Mouse (Mus musculus): Measurements from ENCODE around the gene Hsd17b12.

Hsd17b12 gene

DNA sequence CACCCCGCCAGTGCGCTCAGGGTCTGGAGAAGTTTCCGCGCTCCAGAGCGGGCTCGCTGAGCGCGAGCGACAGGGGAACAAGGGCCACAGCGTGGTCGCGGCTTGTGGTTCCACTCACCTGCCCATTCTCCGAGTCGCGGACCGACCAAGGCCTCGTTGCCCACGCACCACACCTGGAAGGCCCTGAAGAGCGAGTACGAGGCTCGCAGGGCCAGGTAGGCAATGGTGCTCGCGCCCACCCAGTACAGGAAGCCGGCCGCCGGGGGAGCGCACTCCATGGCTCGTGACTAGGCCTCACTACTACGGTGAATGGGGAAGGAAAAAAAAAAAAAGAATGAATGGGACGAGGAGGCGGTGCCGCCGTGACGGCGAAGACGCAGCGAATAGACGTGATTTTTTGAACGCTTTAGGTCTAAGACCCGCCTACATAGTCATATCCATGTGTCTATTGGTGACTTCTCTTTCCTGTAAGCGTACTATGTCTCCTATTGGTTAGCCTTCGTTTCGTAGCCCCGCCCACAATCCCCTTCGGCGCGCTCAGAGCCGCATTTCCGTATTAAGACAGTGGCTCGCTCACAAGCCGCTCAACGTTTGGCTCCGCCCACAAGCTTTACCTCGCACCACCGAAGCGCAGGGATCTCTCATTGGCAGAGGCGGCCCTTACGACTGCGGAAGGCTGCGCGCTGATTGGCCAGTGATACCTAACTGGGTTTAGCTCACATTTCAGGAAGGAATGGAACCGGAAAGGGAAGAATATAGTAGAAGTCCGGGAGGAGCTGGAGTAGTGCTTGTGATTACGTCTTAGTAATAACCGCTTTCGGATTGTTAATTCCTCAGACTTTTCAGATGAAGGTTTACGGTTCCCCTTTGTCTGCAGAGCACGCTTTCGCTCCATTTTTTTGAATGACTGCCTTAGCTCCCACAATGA lies at the start of gene Hsd17b12:
Gene Hsd17b12, minus strand, starts transcription at position 373 of the 928 bp plus-strand sequence.
- peak; percentile 100 for DNase-seq (ENCODE audit: low read depth)

DNA sequence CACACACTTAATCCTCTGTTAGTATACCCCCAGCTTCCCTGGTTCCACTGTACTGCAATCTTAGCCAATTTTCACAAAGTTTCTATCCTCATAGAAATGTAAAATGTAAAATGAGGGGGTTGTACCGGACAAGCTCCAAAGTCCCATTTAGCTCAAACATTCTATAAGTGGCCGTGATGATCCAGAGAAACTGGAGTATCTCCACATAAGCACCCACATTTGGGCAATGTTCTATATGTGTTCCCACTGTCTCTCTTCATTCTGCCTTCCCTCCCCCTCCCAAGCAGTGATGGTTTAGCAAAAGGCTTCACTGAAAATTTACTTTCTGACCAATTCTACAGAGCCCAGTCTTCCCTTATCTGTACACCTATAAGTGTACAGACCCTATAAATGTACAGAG lies 27.1 kb upstream of the Hsd17b12 start:
- DNase-seq (ENCODE audit: low read depth), result no peak

DNA sequence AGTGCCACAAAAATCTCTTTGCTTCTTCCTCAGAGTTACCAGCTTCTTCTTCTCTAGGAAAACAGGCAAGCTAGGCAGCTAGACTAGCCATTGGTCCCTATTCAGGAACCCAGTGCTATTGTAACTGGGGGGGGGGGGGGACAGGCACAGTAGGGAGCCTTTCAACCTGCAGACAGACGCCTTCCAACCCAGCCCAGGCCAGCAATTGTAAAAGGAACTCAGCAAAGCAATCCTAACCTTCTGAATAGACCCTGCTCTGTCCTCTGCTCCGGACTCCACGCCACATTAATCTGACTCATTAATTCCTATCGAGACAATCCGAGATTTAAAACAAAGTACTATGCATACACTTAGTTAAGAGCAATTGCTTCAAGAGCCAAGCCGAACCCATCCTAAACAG lies 26.4 kb upstream of the Hsd17b12 start:
- DNase-seq (ENCODE audit: low read depth), result no peak

DNA sequence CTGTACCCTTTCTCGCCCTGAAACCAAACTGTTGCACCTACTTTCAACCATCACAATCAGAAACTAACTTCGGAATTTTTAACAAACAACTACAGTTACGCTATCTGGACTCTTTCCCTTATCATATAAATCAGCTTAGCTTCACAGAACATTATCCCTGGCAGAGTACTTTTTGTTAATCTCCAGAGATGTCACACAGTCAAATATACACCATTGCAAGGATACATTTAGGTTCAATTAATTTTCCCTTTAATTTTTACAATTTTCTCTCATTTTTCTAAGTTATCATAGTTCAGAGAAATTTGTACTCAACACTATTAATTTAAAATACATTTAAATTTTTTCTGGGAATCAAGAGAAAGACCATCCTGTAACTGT lies 21.3 kb upstream of the Hsd17b12 start:
- DNase-seq (ENCODE audit: low read depth), result no peak

DNA sequence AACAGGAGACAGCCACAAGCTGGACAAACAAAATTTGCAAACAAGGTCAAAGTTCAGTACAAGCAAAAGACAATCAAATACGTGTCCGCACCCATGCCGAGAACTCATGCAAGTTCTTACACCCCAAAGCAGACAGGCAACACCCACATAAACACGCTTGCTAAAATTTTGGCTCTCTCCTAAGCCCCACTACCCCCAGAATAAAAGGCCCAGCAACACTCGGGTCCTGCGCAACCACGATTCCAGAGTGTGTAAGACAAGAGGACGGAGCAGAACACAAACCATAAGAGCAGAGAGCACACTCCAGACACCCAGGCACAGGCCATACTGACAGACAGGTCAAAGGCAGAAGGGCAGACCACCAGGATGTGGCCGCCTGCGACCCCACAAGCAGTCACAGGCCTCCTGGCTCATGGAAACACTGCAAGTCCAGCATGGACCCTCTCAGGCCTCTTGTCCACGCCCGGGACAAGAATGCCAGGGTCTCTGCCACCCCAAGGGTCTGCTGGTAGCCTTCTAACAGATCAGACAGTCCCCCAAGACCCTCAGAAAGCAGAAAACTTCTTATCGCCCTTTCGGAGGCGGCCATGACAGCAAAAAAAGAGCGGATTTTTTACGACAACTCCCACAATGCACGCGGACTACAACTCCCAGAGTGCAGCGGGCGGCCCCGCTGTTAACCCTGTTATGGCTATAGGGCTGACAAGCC lies 20.7 kb upstream of the Hsd17b12 start:
- DNase-seq (ENCODE audit: low read depth), result peak; percentile 69

DNA sequence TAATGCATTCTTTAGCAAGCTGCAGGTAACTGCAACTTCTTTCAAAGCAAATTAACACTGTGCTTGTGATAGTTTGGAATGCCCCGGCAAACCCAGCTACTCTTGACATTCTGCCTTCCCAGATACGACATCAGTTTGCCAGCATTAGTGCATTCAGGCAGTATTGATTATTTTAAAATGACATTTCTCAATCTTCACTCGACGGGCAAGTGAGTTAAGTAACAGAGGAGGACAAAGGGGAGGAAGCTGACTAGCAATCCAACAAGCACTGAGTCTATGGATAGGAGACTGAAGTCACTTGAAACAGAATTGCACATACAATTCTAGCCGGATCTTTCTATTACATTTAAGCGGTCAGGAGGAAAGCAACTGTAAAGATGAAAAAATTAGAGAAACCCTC lies 19.5 kb upstream of the Hsd17b12 start:
- DNase-seq (ENCODE audit: low read depth), result no peak

DNA sequence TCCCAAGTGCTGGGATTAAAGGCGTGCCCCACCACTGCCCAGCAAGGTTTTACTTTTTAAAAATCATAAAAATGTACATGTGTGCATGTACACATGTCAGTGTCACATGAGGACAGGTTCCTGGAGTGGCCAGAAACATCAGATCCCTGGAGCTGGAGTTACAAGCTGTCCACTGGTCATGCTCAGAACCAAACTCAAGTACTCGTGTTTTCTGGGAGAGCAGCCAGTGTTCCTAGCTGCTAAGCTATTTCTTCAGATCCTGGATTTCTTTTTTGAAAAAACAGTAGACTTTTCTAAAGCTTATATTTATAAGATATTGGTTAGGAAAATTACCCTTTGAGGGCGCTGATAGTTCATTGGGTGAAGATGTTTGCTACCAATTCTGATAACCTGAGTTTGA lies 18.6 kb upstream of the Hsd17b12 start:
- no peak for DNase-seq (ENCODE audit: low read depth)

DNA sequence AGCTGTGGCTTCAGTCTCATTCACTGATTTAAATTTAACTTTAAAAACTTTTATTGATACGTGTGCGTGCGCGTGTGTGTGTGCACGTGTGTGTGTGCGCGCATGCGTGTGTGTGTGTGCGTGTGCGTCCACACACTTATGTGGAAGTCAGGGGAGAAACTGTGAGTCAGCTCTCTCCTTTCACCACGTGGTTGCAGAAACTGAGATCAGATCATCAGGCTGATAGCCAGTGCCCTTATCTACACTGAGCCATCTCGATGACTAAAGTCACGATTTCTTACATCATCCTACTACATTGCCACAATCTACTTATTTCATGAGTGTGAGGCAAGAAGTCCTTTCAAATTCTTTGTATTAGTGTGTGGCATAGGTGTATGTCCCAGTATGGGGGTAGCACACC lies 15.8 kb upstream of the Hsd17b12 start:
- no peak for DNase-seq (ENCODE audit: low read depth)

DNA sequence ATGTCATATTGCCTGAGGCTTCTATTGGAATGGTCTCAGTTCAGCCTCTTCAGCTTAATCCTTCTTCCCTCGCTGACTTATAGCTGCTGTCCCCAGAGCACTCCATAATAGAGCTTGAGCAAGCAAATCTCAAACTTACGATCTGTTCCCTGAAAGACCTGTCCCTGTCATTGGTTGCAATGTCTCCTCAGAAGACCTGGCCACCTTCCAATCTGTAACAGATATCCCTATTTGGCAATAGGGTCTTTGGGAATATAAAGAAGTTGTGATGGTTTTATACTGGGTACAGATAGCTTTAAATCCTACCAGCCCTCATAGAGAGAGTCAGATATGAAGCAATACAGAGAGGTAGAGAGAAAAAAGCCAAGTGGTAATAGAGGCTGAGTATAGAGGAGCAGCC lies 5.4 kb upstream of the Hsd17b12 start:
- no peak for DNase-seq (ENCODE audit: low read depth)

DNA sequence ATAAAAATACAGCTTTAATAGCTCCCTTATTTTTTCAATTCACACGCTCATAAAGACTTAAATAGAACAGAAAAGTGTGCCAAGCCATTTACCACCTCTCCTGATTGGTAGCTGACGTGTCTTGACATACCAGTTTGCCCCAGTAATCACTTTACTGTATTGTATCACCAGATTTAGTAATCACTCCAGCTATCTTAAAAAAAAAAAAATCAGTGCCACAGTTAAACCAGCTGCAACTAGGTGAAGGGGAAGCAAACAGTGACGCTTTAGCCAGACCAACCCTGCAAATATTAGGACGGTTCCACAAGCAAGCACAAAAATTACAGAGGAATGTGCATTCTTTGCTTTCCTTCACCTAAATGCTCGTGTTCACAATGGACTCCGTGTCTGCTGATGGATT lies 4.4 kb upstream of the Hsd17b12 start:
- no peak for DNase-seq (ENCODE audit: low read depth)

DNA sequence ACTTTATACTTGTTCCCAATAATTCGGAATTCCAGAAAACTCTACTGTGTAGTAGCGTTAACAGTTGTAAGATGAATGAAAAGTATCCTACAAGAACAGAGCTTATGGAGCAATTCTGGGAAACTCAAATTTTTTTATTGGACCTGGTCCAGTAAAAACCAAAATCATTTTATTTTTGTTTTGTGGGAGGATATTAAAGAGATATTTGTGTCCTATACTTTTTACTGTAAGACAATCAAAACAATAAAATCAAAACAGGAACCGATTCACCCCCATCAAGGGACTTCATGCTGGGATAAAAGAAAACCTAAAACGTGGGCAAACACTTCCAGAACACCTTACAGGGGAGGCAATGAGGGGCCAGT lies 738 bp upstream of the Hsd17b12 start:
- no peak for DNase-seq (ENCODE audit: low read depth)

DNA sequence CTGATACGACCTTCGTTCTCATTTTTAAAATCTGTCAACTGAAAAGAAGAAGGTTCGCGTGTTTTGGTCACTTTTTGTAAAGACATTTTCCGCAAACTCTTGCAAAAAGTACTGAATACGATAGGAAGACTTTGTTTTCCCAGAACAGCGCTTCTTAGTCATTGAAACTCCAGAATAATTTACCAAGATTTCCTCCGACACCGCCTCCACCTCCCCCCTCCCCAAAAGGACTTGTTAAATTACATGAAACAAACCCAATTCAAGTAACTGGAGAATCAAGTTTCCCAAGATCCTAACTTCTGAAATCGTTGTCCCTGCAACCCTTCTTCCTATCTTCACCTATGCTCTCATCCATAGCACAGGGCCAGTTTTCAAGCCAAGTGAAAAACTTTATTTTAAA lies 713 bp downstream of the Hsd17b12 start:
- no peak for DNase-seq (ENCODE audit: low read depth)

DNA sequence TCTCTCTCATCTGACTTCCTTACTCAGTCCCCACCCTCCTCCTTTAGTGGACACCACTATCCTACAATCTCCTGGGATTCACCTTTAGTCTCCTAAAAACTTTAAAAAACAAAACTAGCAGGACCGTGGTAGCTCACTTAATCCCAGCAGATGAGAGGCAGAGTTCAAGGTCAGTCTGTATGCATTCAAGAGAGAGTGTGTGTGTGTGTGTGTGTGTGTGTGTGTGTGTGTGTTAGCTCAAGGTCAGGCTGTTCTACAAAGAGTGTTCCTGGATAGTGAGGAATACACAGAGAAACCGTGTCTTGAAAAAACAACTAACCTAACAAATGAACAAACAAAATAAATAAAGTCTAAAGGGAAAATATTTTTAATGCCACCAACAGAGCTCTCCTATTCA lies 12.6 kb downstream of the Hsd17b12 start:
- no peak for DNase-seq (ENCODE audit: low read depth)

DNA sequence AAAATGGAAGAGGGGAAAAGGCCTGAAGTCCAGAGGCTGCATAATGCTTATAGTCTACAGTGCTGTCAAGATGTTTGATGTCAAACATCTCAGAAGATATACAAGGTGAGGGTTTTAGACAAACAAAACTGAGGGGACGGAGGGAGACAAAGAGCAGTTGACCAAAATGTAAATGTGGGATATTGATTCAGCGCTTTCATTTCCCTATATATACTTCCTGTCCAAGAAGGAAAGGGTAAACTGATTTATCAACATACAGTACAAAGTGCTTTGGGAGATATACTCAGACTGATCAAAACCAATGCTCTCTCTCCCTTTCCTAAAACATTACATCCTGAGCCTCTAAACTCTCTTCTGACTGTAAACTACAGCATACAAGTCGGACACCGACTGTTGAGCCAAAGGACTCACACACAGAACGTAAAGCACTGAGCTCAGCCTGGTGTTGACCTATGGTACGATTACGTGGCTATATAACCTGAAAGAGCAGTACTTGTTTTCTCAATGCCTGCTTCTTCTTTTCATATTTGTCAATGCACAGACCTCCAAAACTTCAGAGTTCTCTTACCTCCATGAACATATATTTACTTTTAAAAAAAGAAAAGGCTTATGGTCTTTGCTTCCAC lies 13.1 kb downstream of the Hsd17b12 start:
- no peak for DNase-seq (ENCODE audit: low read depth)

DNA sequence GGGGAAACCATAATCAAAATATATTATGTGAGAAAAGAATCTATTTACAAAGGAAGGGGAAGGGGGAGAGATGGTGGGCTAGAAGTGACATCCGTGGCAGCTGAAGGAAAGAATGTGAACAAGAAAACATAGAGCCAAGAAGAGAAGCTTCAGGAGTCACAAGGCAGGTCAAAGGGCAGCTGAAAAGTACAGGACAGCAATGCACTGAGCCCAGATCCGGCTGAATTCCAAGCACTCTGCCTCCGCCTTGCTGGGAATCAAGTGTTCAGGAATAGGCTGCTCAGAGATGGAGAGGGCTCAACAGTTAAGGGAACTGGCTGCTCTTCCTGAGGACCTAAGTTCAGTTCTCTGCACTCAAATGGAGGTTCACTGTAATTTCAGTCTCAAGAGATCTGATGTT lies 16.5 kb downstream of the Hsd17b12 start:
- no peak for DNase-seq (ENCODE audit: low read depth)

DNA sequence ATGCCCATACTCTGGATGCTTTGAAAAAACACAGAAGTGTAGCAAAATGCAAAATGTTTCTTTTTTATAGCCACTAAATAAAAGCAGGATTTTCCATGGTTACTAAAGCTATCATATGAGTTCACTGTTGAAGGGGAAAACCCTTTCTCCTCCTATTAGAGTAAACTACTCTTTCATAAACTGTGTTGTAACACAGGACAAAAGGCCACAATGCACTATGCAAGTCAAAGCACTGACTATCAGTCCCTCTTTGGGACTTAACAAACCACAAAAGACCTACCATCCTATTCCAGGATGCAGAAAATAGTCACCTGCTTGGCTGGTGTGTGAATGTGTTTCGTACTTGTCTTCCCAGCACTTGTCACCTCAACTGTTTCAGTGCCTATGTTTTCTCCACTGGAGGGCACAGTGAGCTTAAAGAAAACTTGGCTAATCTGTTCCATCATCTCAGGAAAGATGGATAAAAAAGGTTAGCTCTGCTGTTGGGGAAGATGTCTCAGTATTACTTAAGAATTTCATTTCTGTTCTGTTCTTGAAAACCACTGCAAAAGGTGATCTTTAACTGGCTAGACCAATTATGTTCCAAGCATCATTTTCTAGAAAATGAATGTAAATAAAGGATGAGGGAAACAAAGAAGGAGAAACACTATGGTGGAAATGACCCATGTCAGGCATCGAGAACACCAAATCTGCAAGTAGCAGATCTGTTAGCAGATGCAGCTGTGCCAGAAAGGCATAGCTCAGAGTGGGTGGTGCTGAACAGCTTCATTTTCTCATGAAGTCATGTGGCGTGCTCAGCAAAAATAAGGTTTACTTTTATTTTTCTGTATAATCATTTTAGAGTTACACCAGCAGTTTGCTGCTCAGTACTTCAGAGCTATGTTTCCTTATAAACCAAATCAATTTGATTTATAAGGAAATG lies 19.0 kb downstream of the Hsd17b12 start:
- no peak for DNase-seq (ENCODE audit: low read depth)

DNA sequence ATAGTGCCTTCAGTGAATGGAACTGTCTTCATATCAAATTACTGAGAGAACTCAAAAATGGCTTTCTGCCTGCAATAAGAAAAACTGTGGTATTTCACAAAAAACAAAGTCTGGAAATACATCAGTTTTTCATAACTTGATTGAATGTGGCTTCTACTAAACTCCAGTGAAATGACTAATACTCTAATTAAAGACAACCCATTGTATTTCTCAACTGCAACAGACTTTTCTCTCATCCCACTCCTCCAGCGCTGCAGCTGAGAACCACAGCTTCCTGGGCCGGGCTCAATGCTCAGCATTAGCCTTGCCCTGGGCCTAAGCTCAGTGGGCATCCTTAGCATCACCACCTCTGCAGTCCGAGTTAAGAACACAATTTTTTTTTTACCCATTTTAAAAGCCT lies 20.9 kb downstream of the Hsd17b12 start:
- DNase-seq (ENCODE audit: low read depth), result peak; percentile 48

DNA sequence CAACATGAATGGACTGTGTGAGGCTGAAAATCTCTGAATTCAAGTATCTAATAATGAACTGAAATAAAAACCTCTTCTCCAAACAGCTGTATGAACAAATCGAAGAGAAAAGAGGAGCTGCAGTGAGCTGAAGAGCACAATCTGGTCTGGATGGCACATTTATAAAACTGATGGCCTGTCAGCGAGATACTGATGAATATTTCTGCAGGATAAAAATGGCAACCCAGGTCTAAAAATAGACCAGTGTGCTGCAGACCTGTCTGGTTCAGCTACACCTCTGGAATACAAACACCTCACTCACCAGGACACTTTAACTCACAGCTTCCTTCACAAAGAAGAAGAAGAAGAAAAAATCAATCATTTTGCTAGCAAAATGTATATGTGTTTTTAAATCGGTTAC lies 29.3 kb downstream of the Hsd17b12 start:
- no peak for DNase-seq (ENCODE audit: low read depth)

DNA sequence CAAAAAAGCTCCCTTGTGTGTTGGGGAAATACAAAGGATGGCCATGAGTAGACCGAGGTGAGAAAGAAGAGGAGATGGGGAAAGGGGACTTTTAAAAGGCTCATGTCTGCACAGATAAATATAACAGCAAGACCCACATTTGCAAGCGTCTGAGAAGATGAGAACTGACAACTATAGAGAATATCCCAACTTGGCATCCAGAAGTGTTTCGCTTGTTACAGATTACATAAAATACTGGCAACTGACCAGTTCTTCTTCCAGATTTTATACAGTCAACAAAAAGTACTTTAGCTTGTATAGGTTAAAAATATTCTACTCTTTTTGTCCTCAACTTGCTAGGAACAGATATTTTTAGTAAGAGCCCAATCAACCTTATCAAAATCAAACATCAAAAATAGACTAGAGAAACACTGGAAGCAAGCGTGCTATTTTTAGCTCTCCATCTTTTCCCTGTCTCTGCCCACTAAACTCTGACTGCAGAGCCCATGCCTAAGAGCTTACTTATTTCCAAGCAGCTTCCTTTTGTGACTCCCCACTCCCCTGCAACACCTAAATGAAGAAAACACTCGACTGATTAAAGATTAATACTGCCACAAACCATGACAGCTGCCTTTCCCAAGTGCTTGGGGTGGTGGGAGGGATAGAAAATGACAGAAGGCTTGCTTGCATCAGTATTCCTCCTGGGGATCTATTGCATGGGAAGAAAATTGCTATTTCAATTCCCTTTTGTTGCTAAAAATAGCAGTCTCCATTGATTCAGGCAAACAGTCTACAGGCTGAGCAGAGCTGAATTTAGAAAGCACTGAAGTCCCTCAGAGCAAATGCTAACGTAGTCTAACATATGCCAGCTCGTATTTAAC lies 35.4 kb downstream of the Hsd17b12 start:
- DNase-seq (ENCODE audit: low read depth), result no peak

DNA sequence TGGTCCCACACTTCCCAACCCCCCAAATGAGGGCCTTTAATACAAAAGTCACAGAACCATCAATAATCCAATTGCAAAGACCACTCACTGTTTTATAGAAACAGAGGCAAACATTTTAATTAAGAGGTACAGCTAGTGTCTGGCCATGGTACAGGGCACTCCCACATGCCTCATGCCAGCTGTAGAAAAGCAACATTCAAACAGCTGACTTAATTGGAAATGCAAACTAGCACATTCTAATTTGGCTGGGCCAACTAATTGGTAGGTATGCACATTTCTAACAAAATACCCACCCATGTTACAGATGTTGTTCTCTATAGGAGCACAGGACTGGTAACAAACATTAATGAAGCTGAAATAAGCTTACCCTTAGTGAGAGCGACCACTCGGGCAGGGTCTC lies 54.0 kb downstream of the Hsd17b12 start:
- no peak for DNase-seq (ENCODE audit: low read depth)

DNA sequence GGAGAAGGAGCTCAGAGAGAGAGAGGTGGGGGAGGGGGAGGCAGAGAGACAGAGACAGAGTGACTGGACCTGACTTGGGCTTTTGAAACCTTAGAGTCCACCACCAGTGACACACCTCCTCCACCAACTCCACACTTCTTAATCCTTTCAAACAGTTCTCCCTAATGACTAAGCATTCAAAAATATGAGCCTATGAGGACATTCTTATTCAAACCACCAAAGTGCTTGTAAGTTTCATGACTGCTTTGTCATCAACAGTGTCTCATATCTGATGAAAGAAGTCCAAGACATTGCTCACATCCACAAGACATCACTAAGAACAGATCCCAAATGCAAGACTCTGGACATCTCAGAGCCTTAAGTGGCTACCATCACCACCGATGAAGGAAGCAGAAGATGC lies 67.9 kb downstream of the Hsd17b12 start:
- no peak for DNase-seq (ENCODE audit: low read depth)

Data from fibroblast of lung, adult 2 months (primary cell).